Mouse (Mus musculus): ENCODE data around the gene Gm9999.

GRCm38 (mm10) chr7:47022482-47022881, 39.1 kb downstream of the Gm9999 start:
- TF ChIP-seq POLR2A (IDR thresholded peaks at IDR 0.05; ENCODE audit: borderline replicate concordance, insufficient read depth, low read length) (no peak), CTCF (IDR thresholded peaks at IDR 0.05; ENCODE audit: borderline replicate concordance, insufficient read depth, low read depth, low read length) (no peak)
